Mouse (Mus musculus) limb, embryonic 15.5 days (tissue): ENCODE results near the gene Vwa3a. TPM values are rescaled to one million over a fixed set of nuclear protein-coding genes. Genes with fewer than 3 reads are reported as not detected.

ENCODE experiments used
- ATAC-seq: fragments of 200-750 bp; cut with Nextera tagmentation; 2 replicates; pipeline ENCODE4 v1.8.0; 2017; ENCODE audit warnings: low read depth, moderate TSS enrichment; ENCODE audit not compliant: insufficient number of reproducible peaks, low FRiP score, low TSS enrichment
- H3K27ac ChIP-seq: fragments of 300-500 bp; sonication (generic); 2 replicates; pipeline ENCODE4 v1.5.1; 2015; ENCODE audit warnings: moderate library complexity, mild to moderate bottlenecking, inconsistent platforms
- H3K27me3 ChIP-seq: fragments of 300-500 bp; sonication (generic); 2 replicates; pipeline ENCODE4 v1.6.1; 2015; ENCODE audit warnings: inconsistent platforms
- H3K36me3 ChIP-seq: fragments of 300-500 bp; sonication (generic); 2 replicates; pipeline ENCODE4 v1.6.1; 2015; ENCODE audit warnings: inconsistent platforms
- H3K4me1 ChIP-seq: fragments of 300-500 bp; sonication (generic); 2 replicates; pipeline ENCODE4 v1.6.1; 2015; ENCODE audit warnings: inconsistent platforms
- H3K4me2 ChIP-seq: fragments of 300-500 bp; sonication (generic); 2 replicates; pipeline ENCODE4 v1.6.1; 2015; ENCODE audit warnings: mild to moderate bottlenecking, inconsistent platforms
- H3K4me3 ChIP-seq: fragments of 300-500 bp; sonication (generic); 2 replicates; pipeline ENCODE4 v1.5.1; 2015; ENCODE audit warnings: mild to moderate bottlenecking, inconsistent platforms
- H3K9ac ChIP-seq: fragments of 300-500 bp; sonication (generic); 2 replicates; pipeline ENCODE4 v1.6.1; 2015; ENCODE audit warnings: inconsistent platforms
- H3K9me3 ChIP-seq: fragments of 300-500 bp; sonication (generic); 2 replicates; pipeline ENCODE4 v1.6.1; 2016; ENCODE audit warnings: inconsistent platforms
- WGBS: fragments of 180-500 bp; shearing (Covaris S2); methylation state at CpG from one replicate; pipeline ENCODE4 v1.1.7; 2015; 5-methylcytosine and 5-hydroxymethylcytosine counted together
- polyA plus RNA-seq: library from polyadenylated mRNA; unstranded; fragments of >200 nt; fragmentation: Nextera tagmentation; extraction: Ambion mirVana; gene quantifications from 2 replicates; pipeline ENCODE4 v1.2.1, GENCODE M21; 2015

The Vwa3a gene
- polyA plus RNA-seq, 1 experiment from 2014 or later = not detected

DNA sequence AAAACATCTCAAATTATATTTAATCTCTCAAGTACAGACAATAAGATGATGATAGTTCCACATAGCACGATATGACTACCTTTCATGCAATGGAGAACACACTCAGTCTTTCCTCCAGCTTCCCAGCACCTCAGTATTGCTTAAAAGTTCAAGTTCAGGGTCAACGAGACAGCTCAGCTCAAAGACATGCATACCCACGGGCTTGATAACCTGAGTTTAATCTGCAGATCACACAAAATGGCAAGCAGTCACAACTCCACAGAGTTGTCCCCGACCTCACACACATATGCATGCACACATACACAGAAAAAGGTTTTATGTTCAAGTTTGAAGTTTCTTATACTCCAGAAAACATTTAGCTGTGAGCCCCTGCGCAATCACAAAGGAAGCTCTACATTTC, 18.1 kb upstream of the Vwa3a start:
- no peak for ATAC-seq

DNA sequence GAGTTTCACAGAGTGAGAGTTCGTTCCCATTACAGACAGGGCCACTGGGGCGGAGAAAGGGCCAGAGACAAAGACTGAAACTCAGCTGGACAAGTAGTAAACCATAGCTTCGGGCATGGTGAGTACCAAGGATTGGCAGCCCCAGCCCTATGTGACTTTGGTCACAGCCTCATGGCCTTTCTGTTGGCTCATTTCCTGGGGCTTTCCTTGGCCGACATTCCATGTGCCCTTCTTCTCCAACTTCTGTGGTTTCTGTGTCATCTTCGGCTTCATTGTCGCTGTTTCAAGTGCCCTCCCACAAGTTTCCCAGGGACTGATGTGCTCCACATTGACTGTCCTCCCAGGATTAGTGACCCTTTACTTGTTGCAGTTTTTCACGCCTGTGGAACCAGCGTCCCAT, 17.7 kb upstream of the Vwa3a start:
- H3K27ac ChIP-seq = no peak overlapping the region
- no peaks in the 10 kb centered on the region for H3K4me1 ChIP-seq
- 92% methylated on average over 8 of the region's 8 CpGs for WGBS
- no peak for ATAC-seq
- H3K9ac ChIP-seq = no peak overlapping the region
- no peaks in the 10 kb centered on the region for H3K9me3 ChIP-seq
- H3K4me3 ChIP-seq = no peak overlapping the region
- peaks cover 4% of the 10 kb centered on the region; the same call in 1 of the 2 replicates for H3K36me3 ChIP-seq
- no peak overlapping the region for H3K4me2 ChIP-seq
- H3K27me3 ChIP-seq = no peaks in the 10 kb centered on the region

More for the DNA sequence above, 18.1 kb upstream of the Vwa3a start:
- peaks cover under 1% of the 10 kb centered on the region; the same call in 1 of the 2 replicates for H3K36me3 ChIP-seq
- 87% methylated on average over 5 of the region's 5 CpGs for WGBS
- H3K4me3 ChIP-seq = no peak overlapping the region
- H3K4me2 ChIP-seq = no peak overlapping the region
- H3K9ac ChIP-seq = no peak overlapping the region
- H3K27ac ChIP-seq = no peak overlapping the region
- no peaks in the 10 kb centered on the region for H3K27me3 ChIP-seq
- no peaks in the 10 kb centered on the region for H3K4me1 ChIP-seq
- H3K9me3 ChIP-seq = no peaks in the 10 kb centered on the region

DNA sequence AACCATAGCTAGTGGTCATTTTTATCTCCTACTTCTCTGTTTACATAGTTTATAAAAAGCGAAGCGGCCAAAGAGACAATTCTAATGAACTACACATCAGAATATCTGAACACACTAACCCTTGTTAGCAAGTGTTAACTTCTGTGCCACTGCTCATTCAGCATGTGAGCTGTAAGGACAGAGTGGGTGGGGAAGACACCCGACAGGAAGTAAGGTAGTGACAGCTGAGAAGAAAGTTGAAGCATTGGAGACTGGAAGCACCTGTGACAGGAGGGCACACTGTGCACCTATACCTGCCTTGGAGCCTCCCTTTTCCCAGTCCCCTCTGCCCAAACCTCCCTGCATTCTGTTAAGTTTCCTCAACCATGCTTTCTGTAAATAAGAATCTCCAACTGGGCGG, 17.1 kb upstream of the Vwa3a start:
- H3K4me1 ChIP-seq = no peaks in the 10 kb centered on the region
- WGBS = 95% methylated on average over 4 of the region's 4 CpGs
- peaks cover 4% of the 10 kb centered on the region; the same call in 1 of the 2 replicates for H3K36me3 ChIP-seq
- H3K4me3 ChIP-seq = no peak overlapping the region
- no peaks in the 10 kb centered on the region for H3K9me3 ChIP-seq
- H3K27ac ChIP-seq = no peak overlapping the region
- H3K27me3 ChIP-seq = no peaks in the 10 kb centered on the region
- ATAC-seq = no peak
- H3K9ac ChIP-seq = no peak overlapping the region
- H3K4me2 ChIP-seq = no peak overlapping the region

DNA sequence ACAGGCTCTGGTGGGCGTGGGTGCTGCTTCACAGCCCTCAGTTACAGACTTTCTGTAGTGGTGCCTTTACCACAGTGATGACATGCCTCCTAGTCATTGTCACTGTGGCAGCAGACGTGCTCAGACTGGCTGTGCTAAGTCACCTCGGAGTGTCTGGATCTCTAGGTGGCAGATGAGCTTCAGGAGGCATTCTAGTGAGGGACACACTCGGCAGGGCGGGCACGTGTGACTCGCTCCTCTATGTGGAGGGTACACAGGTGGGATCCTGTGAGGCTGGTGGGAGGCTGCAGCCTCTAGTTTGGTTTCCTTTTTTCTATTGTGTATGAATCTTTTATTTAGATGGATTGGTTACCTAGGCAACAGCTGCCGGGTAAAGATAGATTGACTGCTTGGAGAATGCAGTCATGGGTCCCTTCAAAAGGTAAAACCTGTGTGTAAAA, 16.3 kb upstream of the Vwa3a start:
- H3K9ac ChIP-seq = no peak overlapping the region
- no peak overlapping the region for H3K27ac ChIP-seq
- H3K4me2 ChIP-seq = no peak overlapping the region
- H3K4me3 ChIP-seq = no peak overlapping the region
- H3K9me3 ChIP-seq = no peaks in the 10 kb centered on the region
- ATAC-seq = no peak
- 70% methylated on average over 8 of the region's 8 CpGs for WGBS
- no peaks in the 10 kb centered on the region for H3K27me3 ChIP-seq
- peaks cover 4% of the 10 kb centered on the region; the same call in 1 of the 2 replicates for H3K36me3 ChIP-seq
- H3K4me1 ChIP-seq = no peaks in the 10 kb centered on the region

DNA sequence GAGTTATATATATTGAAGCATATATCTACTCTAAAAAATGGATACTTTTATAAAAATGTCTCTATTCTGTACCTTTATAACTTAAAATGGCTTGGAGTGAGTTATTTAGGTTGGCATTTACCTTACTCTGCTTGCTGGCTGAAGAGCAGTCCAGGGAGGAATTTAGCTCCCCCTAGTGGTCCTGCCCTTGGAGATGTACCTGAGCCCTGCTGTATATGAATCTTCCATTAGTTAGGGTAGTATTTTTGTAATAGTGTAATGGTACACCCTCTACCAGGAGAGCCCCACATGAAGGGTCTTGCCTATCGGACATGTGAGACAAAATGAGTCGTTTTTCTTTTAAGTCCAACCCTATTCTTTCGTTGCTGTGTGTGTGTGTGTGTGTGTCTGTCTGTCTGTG, 11.5 kb upstream of the Vwa3a start:
- H3K27ac ChIP-seq = no peak overlapping the region
- WGBS = 82% methylated on average over 3 of the region's 3 CpGs
- H3K36me3 ChIP-seq = peaks cover 4% of the 10 kb centered on the region; the same call in 1 of the 2 replicates
- H3K9me3 ChIP-seq = no peaks in the 10 kb centered on the region
- H3K4me1 ChIP-seq = no peaks in the 10 kb centered on the region
- H3K27me3 ChIP-seq = no peaks in the 10 kb centered on the region
- H3K4me2 ChIP-seq = no peak overlapping the region
- ATAC-seq = no peak
- no peak overlapping the region for H3K4me3 ChIP-seq
- H3K9ac ChIP-seq = no peak overlapping the region

DNA sequence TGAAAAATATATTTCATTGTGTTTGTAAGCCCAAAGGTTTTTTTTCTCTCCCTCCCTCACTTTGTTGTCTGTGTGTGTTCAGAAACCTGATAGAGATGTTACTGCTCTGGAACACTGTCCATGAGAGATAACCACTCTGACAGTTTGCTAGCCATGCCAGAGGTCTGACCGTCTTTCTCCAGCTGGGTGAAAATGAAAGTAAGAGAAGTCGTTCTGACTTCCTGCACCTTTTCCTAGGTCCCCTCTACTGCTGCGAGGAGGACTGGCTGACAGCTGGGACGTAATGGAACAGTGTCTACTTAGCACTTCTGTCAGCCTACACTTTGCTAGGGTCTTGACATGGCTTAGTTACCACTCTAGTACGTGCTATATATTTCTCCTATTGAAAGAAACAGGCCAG, 9.5 kb upstream of the Vwa3a start:
- ATAC-seq = no peak
- no peak overlapping the region for H3K4me2 ChIP-seq
- H3K9me3 ChIP-seq = no peaks in the 10 kb centered on the region
- H3K36me3 ChIP-seq = peaks cover 4% of the 10 kb centered on the region; the same call in 1 of the 2 replicates
- no peak overlapping the region for H3K27ac ChIP-seq
- H3K9ac ChIP-seq = no peak overlapping the region
- no peak overlapping the region for H3K4me3 ChIP-seq
- 76% methylated on average over 5 of the region's 5 CpGs for WGBS
- no peaks in the 10 kb centered on the region for H3K27me3 ChIP-seq
- no peaks in the 10 kb centered on the region for H3K4me1 ChIP-seq

DNA sequence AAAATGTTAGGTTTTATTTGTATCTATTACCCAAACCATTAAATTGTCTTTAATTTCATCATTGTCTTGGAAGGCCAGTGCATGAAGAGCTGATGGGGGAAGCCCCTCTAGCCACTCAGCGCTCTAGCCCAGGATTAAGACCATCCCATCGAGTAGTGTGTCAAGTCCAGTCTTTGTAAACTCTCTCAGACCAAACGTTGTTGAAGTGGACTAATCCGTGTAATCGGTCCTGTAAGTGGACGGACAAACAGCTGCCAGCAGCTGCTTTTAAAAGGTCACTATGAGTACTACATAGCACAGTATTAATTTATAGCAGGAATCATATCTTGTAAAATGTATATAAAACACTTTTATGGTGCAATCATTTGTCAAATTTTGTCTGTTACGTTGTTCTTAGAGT, 6.2 kb upstream of the Vwa3a start:
- H3K9me3 ChIP-seq = no peaks in the 10 kb centered on the region
- 0 out of 2 replicates have a peak, but pooled peaks cover 3% of the 10 kb centered on the region for H3K4me1 ChIP-seq
- H3K27ac ChIP-seq = no peak overlapping the region
- no peaks in the 10 kb centered on the region for H3K36me3 ChIP-seq
- no peak for ATAC-seq
- H3K4me2 ChIP-seq = no peak overlapping the region
- 62% methylated on average over 7 of the region's 7 CpGs for WGBS
- no peak overlapping the region for H3K4me3 ChIP-seq
- H3K9ac ChIP-seq = no peak overlapping the region
- no peaks in the 10 kb centered on the region for H3K27me3 ChIP-seq

DNA sequence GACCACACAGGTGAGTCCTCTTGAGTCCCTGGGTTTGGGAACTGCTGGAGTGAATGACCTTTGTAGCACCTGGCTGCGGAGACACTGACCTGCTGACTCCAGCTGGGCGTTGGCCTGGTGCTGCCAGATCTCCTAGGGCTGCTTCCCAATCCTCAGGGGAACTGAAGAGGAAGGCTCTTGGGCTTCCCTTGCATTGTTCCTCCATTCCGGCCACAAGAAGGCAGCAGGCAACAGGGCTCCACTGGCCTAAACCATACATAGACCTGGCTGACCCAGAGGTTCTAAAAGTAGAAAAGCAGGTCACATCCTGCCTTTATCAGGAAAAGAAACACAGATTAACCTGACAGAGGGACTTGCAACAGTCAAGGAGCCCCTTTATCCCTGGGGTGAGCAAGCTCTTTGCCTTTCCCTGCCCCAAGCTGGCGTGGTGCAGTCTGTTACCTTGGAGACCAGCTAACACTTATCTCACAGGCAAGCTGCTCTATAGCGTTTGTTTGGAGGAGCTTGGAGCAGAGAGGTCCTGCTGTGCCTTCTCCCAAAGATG, 512 bp downstream of the Vwa3a start:
- Histone ChIP-seq H3K36me3 (no peaks in the 10 kb centered on the region), H3K4me2 (no peak overlapping the region), H3K4me1 (0 out of 2 replicates have a peak, but pooled peaks cover 3% of the 10 kb centered on the region), H3K27ac (no peak overlapping the region), H3K27me3 (no peaks in the 10 kb centered on the region), H3K9ac (no peak overlapping the region), H3K4me3 (no peak overlapping the region), H3K9me3 (no peaks in the 10 kb centered on the region)
- ATAC-seq = no peak
- WGBS = 19% methylated on average over 5 of the region's 5 CpGs

DNA sequence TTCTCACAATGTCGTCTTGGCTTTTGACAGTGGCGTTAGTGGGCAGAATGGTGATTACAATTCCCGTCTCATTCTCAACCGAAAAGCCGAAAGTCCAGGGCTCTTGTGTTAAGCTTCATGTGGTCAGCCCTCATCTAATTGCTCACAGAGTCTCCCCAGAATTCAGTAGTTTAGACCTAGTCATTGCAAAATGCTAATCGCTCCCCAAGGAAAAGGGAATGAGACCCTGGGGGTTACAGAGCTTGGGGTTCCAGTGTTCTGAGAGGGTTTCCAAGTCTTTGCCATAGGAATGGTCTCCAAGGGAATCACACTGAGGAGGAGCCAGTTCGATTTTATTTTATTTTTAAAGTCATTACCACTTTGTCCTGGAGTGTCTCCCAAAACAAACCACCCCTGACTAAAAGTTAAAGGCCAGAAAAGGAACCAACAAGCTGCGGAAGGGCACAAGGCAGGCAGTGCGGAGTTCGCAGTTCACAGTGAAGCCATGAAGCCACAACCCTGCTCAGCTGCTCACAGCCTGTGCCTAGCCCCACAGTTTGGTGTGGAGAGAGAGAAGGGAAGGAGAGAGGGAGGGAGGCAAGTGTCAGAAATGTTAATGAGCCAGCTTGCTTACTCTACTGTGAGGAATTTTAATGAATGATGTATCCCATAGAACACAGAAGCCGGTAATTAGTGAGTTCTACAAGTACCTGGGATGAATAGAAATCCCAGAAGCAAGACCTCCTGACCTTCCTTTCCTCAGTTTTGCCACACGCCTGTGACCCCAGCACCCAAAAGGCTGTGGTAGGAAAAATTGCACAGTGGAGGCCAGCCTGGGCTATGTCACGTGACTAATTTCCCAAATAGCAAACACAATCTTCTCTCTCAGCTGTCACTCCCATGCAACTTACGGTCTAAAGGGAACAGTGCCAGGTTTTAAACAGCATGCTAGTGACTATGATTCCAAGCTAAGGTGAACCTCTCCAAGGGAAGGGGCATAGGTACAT, 4.5 kb downstream of the Vwa3a start:
- Histone ChIP-seq H3K27ac (no peak overlapping the region), H3K4me2 (no peak overlapping the region), H3K9ac (no peak overlapping the region), H3K9me3 (no peaks in the 10 kb centered on the region), H3K36me3 (no peaks in the 10 kb centered on the region), H3K4me3 (no peak overlapping the region), H3K4me1 (no peaks in the 10 kb centered on the region), H3K27me3 (no peaks in the 10 kb centered on the region)
- ATAC-seq = no peak
- WGBS = 67% methylated on average over 14 of the region's 14 CpGs

DNA sequence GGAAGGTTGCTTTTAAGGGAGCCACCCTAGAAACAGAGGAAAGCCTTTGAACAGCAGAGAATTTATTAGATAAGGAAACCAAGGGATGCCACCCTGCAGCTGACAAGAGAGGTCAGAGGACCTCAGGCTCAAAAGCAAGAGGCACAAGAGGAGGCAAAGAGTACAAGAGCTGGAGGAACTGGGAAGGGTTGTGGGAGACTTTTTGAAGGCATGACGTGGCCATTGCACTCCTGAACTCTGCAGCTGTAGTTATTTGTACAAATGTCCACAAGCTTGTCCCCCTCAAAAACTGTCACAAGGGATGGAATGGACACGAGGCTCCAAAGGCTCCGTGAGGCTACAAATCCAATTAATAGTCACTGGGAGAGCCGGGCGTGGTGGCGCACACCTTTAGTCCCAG, 5.5 kb downstream of the Vwa3a start:
- 87% methylated on average over 6 of the region's 6 CpGs for WGBS
- no peak for ATAC-seq
- Histone ChIP-seq H3K36me3 (no peaks in the 10 kb centered on the region), H3K27ac (no peak overlapping the region), H3K4me3 (no peak overlapping the region), H3K9me3 (no peaks in the 10 kb centered on the region), H3K9ac (no peak overlapping the region), H3K27me3 (no peaks in the 10 kb centered on the region), H3K4me2 (no peak overlapping the region), H3K4me1 (no peaks in the 10 kb centered on the region)

DNA sequence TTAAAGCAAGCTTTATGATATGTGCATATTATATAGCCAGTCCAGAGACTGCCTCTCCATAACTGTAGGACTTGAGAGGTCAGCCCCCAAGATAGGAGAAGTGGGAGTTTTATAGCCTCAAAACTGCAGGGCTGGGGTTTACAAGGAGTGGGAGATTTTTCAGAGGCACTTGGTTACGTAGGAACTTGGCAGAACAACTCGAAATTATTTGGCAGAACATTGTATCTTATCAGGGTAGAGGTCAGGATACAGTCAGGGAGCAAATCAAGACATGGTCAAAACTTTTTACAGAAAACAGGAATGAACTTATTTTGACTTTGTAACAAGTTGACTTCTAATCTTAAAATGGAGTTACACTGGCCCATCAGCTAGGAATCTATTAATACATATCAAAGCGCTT, 6.9 kb downstream of the Vwa3a start:
- no peaks in the 10 kb centered on the region for H3K36me3 ChIP-seq
- no peak overlapping the region for H3K4me3 ChIP-seq
- H3K9me3 ChIP-seq = no peaks in the 10 kb centered on the region
- no peak overlapping the region for H3K9ac ChIP-seq
- H3K27me3 ChIP-seq = no peaks in the 10 kb centered on the region
- 54% methylated on average over 3 of the region's 3 CpGs for WGBS
- ATAC-seq = peak; percentile 40; the same call in 1 of the 2 replicates
- H3K27ac ChIP-seq = no peak overlapping the region
- H3K4me2 ChIP-seq = no peak overlapping the region
- H3K4me1 ChIP-seq = no peaks in the 10 kb centered on the region

DNA sequence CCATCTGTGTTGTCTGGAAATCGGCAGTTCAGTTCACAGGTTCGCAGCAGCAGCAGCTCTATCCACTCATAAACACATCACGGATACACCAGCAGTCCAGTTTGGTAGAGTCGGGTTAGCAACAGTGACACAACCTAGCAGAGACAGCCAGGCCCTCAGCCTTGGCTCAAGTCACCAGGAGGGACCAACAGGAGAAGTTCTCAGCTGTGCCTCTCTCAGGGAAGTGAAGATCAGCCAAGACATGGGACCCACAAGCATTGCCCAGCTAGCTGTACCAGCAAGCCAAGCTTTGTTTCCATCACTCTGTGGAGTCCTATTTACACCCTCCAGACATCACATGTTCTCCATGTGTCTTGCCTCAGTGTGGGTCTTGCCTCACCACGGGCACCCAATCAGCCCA, 7.7 kb downstream of the Vwa3a start:
- no peak overlapping the region for H3K4me2 ChIP-seq
- H3K9ac ChIP-seq = no peak overlapping the region
- WGBS = 75% methylated on average over 5 of the region's 5 CpGs
- H3K4me1 ChIP-seq = no peaks in the 10 kb centered on the region
- no peaks in the 10 kb centered on the region for H3K27me3 ChIP-seq
- ATAC-seq = no peak
- H3K27ac ChIP-seq = no peak overlapping the region
- H3K36me3 ChIP-seq = no peaks in the 10 kb centered on the region
- no peaks in the 10 kb centered on the region for H3K9me3 ChIP-seq
- H3K4me3 ChIP-seq = no peak overlapping the region
